Mouse (Mus musculus) liver, embryonic 15.5 days (tissue): ENCODE results near the gene Gfod1. TPM values are rescaled to one million over a fixed set of nuclear protein-coding genes. Genes with fewer than 3 reads are reported as not detected.

Experiments
- ATAC-seq: fragments of 200-750 bp; cut with Nextera tagmentation; 2 replicates; pipeline ENCODE4 v1.8.0; 2017; ENCODE audit warnings: moderate number of reproducible peaks, mild to moderate bottlenecking, moderate library complexity; ENCODE audit not compliant: insufficient read depth
- H3K27ac ChIP-seq: fragments of 300-500 bp; sonication (generic); replicated peaks from 2 replicates; pipeline ENCODE4 v1.5.1; 2015; ENCODE audit warnings: mild to moderate bottlenecking, inconsistent platforms
- H3K27me3 ChIP-seq: fragments of 300-500 bp; sonication (generic); 2 replicates; pipeline ENCODE4 v1.6.1; 2015; ENCODE audit warnings: mild to moderate bottlenecking, inconsistent platforms
- H3K36me3 ChIP-seq: fragments of 300-500 bp; sonication (generic); replicated peaks from 2 replicates; pipeline ENCODE4 v1.6.1; 2015; ENCODE audit warnings: moderate library complexity, mild to moderate bottlenecking, inconsistent platforms
- H3K4me1 ChIP-seq: fragments of 300-500 bp; sonication (generic); replicated peaks from 2 replicates; pipeline ENCODE4 v1.6.1; 2015; ENCODE audit warnings: inconsistent platforms
- H3K4me2 ChIP-seq: fragments of 300-500 bp; sonication (generic); 2 replicates; pipeline ENCODE4 v1.6.1; 2015; ENCODE audit warnings: moderate library complexity, mild to moderate bottlenecking, inconsistent platforms
- H3K4me3 ChIP-seq: fragments of 300-500 bp; sonication (generic); replicated peaks from 2 replicates; pipeline ENCODE4 v1.5.1; 2015; ENCODE audit warnings: mild to moderate bottlenecking, inconsistent platforms
- H3K9ac ChIP-seq: fragments of 300-500 bp; sonication (generic); 2 replicates; pipeline ENCODE4 v1.6.1; 2015; ENCODE audit warnings: moderate library complexity, mild to moderate bottlenecking, inconsistent platforms
- H3K9me3 ChIP-seq: fragments of 300-500 bp; sonication (generic); replicated peaks from 2 replicates; pipeline ENCODE4 v1.6.1; 2016; ENCODE audit warnings: inconsistent platforms
- WGBS: fragments of 180-500 bp; shearing (Covaris S2); methylation state at CpG from one replicate; pipeline ENCODE4 v1.1.7; 2015; ENCODE audit warnings: mixed read lengths; ENCODE audit not compliant: insufficient replicate concordance; 5-methylcytosine and 5-hydroxymethylcytosine counted together
- polyA plus RNA-seq: library from polyadenylated mRNA; unstranded; fragments of >200 nt; fragmentation: Nextera tagmentation; extraction: Ambion mirVana; gene quantifications from 2 replicates; pipeline ENCODE4 v1.2.1, GENCODE M21; 2015

Gfod1 gene
- polyA plus RNA-seq, 1 experiment from 2014 or later: 0.24 TPM

DNA sequence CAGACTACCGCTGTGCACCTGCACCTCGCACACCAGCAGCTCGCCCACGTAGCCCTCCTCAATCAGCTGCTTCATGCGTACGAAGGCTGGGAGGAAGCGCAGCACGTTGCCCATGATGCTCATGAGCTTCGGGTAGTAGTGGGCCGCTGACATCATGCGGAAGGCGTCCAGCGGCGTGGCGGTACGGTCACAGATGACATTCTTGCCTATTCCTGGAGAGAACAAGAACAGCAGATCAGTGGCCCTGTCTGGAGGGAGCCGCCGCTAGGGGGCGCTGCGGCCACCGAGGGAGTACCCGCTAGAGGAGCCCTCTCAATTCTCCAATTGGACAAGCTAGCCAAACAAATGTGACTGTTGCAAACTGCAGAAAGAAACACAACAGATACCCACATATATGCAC, 102.9 kb downstream of the Gfod1 start:
- H3K27ac ChIP-seq: no peak overlapping the region
- H3K4me1 ChIP-seq: peaks cover 31% of the 10 kb centered on the region
- H3K4me3 ChIP-seq: no peak overlapping the region
- H3K9me3 ChIP-seq: no peaks in the 10 kb centered on the region
- no peak for ATAC-seq
- peaks cover 37% of the 10 kb centered on the region for H3K27me3 ChIP-seq
- H3K9ac ChIP-seq: no peak overlapping the region
- no peak overlapping the region for H3K4me2 ChIP-seq
- 50% methylated on average over 22 of the region's 22 CpGs for WGBS
- H3K36me3 ChIP-seq: no peaks in the 10 kb centered on the region

DNA sequence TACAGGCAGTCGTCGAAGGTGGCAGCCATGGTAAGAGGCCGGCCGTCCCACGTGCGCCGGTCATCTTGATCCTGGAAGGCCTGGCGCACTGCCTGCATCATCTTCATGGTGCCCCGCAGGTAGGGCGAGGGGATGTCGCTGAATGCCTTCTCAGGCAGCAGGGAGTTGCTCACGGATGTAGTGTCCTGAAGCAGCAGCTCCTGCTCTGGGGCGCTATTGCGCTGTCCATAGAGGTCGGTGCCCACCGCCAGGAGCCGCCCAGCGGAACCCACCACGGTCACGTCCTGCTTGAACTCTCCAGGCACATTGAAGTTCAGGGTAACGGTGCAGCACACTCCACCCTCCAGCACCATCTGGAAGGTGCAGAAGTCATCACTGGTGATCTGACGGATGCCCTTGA, 103.5 kb downstream of the Gfod1 start:
- no peak overlapping the region for H3K9ac ChIP-seq
- H3K4me2 ChIP-seq: no peak overlapping the region
- H3K27ac ChIP-seq: no peak overlapping the region
- ATAC-seq: no peak
- WGBS: 81% methylated on average over 22 of the region's 22 CpGs
- H3K9me3 ChIP-seq: no peaks in the 10 kb centered on the region
- peaks cover 34% of the 10 kb centered on the region for H3K4me1 ChIP-seq
- peaks cover 41% of the 10 kb centered on the region for H3K27me3 ChIP-seq
- H3K4me3 ChIP-seq: no peak overlapping the region
- H3K36me3 ChIP-seq: no peaks in the 10 kb centered on the region

DNA sequence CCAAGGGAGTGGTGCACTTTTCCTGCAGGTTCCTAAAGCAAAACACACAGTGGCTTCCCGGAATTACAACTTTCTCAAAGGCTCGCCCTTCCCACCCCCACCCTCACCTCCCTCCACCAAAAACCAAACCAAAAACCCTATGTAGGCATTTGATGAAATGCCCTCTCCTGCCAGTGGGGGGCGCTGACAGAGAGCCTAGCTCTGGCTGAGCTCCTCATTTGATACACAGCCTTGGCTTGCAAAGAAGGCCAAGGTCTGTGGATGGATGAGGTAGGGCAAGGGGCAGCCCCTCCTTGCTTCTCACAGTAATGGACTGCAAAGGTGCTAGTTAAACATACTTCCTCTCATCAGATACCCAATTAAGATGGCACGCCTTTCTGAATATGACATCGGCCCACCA, 104.2 kb downstream of the Gfod1 start:
- Histone ChIP-seq H3K27me3 (peaks cover 47% of the 10 kb centered on the region), H3K4me2 (no peak overlapping the region), H3K36me3 (no peaks in the 10 kb centered on the region), H3K27ac (no peak overlapping the region), H3K9ac (no peak overlapping the region), H3K4me3 (no peak overlapping the region), H3K9me3 (no peaks in the 10 kb centered on the region), H3K4me1 (peaks cover 34% of the 10 kb centered on the region)
- ATAC-seq: no peak
- WGBS: 49% methylated on average over 5 of the region's 5 CpGs

DNA sequence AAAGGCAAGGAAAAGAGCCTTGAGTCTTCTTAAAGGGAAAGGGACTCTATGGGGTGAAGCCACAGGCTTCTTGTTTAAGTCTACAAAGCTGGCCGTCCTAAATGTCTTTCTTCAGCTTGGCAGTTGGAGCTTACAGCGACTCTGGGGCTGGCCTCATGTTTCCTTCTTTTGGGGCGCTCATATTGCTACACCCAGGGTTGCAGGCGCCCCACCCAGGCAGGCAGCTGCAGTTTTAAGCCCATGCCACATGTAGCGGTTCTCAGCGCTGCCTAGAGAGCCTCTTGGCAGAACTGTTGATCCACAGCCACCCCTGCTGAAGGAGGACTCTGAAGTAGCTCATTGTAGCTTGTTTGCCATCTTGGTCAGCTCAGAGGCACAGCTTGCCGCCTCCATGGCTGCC, 104.7 kb downstream of the Gfod1 start:
- no peak overlapping the region for H3K27ac ChIP-seq
- H3K36me3 ChIP-seq: no peaks in the 10 kb centered on the region
- H3K4me1 ChIP-seq: peaks cover 34% of the 10 kb centered on the region
- H3K9me3 ChIP-seq: no peaks in the 10 kb centered on the region
- H3K4me2 ChIP-seq: no peak overlapping the region
- 61% methylated on average over 7 of the region's 7 CpGs for WGBS
- no peak overlapping the region for H3K9ac ChIP-seq
- no peak overlapping the region for H3K4me3 ChIP-seq
- ATAC-seq: no peak
- peaks cover 52% of the 10 kb centered on the region for H3K27me3 ChIP-seq

DNA sequence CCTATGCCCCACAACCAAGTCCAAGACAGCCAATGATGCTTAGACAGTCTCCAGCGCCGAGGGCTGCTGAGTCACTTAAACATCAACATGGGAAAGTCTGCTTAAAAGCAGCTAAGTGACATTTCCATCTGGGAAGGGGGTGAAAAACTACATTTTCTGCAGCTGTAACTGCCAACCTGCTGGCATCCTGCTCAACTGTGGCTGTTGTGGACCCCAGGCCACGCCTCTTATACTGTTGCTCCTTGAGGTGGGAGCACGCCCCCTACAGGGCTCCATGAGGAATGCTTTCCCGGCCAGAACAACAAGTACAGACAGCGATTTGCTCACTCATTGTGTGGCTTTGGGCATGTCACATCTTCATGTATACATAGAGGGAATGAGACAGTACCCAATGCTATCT, 106.8 kb downstream of the Gfod1 start:
- Histone ChIP-seq H3K9me3 (no peaks in the 10 kb centered on the region), H3K27ac (no peak overlapping the region), H3K4me1 (peaks cover 50% of the 10 kb centered on the region), H3K36me3 (no peaks in the 10 kb centered on the region), H3K4me2 (no peak overlapping the region), H3K4me3 (no peak overlapping the region), H3K27me3 (peaks cover 71% of the 10 kb centered on the region), H3K9ac (no peak overlapping the region)
- 49% methylated on average over 6 of the region's 6 CpGs for WGBS
- ATAC-seq: no peak

DNA sequence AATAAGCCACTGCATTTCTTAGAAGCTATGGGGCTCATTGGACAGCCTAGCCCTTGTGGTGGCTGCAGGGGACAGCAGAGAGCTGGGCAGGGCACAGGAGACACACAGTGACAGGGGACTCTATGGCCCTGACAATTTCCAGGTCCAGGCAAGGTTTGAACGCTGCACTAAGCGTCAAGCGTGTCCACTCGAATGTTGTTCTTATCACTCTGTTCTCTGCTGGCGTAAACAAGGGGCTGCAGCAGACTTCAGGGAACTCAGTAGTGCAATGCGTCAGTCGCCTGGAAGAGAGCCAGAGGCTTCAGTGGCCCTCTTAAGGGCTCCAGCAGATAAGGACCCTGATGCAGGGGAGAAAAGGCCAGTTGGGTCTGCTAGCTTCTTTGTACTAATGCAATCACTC, 108.0 kb downstream of the Gfod1 start:
- no peak overlapping the region for H3K4me2 ChIP-seq
- H3K9me3 ChIP-seq: no peaks in the 10 kb centered on the region
- no peak overlapping the region for H3K27ac ChIP-seq
- peaks cover 82% of the 10 kb centered on the region for H3K27me3 ChIP-seq
- peaks cover 57% of the 10 kb centered on the region for H3K4me1 ChIP-seq
- WGBS: 14% methylated on average over 7 of the region's 7 CpGs
- no peak overlapping the region for H3K9ac ChIP-seq
- H3K4me3 ChIP-seq: no peak overlapping the region
- no peaks in the 10 kb centered on the region for H3K36me3 ChIP-seq
- ATAC-seq: no peak

DNA sequence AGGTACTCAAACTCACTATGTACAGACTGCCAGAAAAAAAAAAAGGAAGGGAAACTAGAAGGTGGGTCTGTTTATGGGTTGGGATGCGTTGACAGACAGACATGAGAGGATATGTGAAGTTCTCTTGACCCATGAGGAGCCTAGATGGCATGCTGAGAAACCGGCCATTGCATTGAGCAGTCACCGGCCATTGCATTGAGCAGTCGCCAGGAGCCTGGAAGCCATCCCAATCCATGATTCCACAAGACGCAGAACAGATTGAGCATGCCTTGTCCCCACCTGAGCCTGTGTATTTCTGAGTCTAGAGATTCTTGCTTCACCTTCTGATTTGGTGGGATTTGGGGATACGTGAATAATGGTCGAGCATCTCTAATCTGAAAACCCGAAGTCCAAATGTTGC, 110.0 kb downstream of the Gfod1 start:
- Histone ChIP-seq H3K36me3 (no peaks in the 10 kb centered on the region), H3K27me3 (peaks cover 90% of the 10 kb centered on the region), H3K4me1 (peaks cover 47% of the 10 kb centered on the region), H3K9ac (no peak overlapping the region), H3K4me2 (no peak overlapping the region), H3K27ac (no peak overlapping the region), H3K4me3 (no peak overlapping the region), H3K9me3 (no peaks in the 10 kb centered on the region)
- WGBS: 73% methylated on average over 8 of the region's 8 CpGs
- no peak for ATAC-seq

DNA sequence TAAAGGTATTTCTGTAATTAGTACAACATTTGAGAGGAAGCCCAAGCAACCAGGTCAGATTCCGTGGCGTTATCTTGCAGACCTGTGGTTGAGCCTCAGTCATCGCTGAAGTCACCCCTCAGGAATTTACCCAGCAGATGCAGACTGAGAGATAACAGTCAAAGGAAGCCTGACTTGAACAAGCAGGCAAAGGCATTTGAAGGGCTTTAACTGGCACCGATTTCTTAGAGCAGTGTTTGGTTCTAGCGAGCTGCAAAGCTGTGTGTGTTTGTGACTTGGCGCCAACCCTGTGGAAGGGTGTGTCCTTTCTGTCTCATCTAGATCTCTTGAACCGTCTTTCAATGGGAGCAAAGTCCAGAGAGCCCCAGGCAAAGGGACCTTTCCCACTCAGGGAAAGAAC, 110.7 kb downstream of the Gfod1 start:
- ATAC-seq: peak; percentile 67
- Histone ChIP-seq H3K27me3 (peaks cover 88% of the 10 kb centered on the region), H3K9ac (no peak overlapping the region), H3K4me1 (peaks cover 47% of the 10 kb centered on the region), H3K9me3 (no peaks in the 10 kb centered on the region), H3K4me2 (0 out of 2 replicates have a peak overlapping the region, but pooled peaks have one; percentile 2), H3K4me3 (no peak overlapping the region), H3K27ac (no peak overlapping the region), H3K36me3 (no peaks in the 10 kb centered on the region)
- 3% methylated on average over 7 of the region's 7 CpGs for WGBS

DNA sequence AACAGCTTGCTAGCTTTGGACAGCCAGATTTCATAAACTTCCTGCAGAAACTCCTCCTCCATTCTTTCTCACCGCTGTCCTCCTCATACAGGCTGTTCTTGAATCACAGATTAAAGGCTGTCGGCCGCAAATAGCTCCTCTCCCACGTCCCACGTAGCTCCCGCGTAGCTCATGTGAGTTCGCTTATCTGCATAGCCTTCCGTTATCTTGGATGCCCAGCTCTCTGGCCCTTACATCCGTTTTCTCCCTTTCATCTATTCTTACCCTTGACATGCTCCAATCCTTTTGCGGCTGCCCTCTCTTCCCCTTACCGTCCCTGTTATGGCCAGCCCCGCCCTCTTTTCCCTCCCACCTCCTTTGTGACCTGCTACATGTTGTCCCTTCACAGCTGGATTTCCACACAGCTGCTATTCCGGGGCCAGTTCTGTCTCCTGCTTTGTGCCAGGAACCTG, 112.2 kb downstream of the Gfod1 start:
- Histone ChIP-seq H3K36me3 (no peaks in the 10 kb centered on the region), H3K9ac (peak overlapping the region; percentile 10; the same call in 1 of the 2 replicates), H3K4me1 (peaks cover 45% of the 10 kb centered on the region), H3K4me3 (no peak overlapping the region; the same call in 1 of the 2 replicates), H3K27ac (peak overlapping the region; percentile 48; the same call in 1 of the 2 replicates), H3K9me3 (no peaks in the 10 kb centered on the region), H3K27me3 (peaks cover 82% of the 10 kb centered on the region), H3K4me2 (peak overlapping the region; percentile 49)
- WGBS: under 1% methylated on average over 14 of the region's 14 CpGs
- peak; percentile 73 for ATAC-seq

DNA sequence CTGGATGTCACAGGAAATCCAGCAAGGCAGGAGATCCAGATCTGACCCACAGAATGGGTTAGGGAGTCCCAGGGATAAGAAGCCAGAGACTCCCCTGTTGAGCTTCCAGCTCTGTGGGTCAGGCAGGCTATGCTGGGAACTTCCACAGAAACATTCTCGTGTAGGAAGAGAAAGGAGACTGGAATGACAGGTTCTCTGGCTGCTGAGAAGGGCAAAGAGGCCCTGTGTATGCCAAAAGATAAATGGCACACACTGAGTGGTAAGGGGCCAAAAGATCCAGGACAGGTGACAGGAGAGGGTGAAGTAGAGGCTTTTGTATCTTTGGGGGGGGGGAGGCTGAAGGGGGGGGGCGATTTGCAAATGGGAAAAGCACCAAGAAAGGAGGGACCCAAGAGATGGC, 112.7 kb downstream of the Gfod1 start:
- no peaks in the 10 kb centered on the region for H3K9me3 ChIP-seq
- WGBS: 2% methylated on average over 2 of the region's 2 CpGs
- H3K27me3 ChIP-seq: peaks cover 80% of the 10 kb centered on the region
- peak overlapping the region; percentile 49 for H3K4me2 ChIP-seq
- ATAC-seq: no peak
- H3K4me3 ChIP-seq: no peak overlapping the region; the same call in 1 of the 2 replicates
- H3K4me1 ChIP-seq: peaks cover 40% of the 10 kb centered on the region
- no peak overlapping the region for H3K27ac ChIP-seq
- H3K36me3 ChIP-seq: no peaks in the 10 kb centered on the region
- H3K9ac ChIP-seq: peak overlapping the region; percentile 10; the same call in 1 of the 2 replicates

DNA sequence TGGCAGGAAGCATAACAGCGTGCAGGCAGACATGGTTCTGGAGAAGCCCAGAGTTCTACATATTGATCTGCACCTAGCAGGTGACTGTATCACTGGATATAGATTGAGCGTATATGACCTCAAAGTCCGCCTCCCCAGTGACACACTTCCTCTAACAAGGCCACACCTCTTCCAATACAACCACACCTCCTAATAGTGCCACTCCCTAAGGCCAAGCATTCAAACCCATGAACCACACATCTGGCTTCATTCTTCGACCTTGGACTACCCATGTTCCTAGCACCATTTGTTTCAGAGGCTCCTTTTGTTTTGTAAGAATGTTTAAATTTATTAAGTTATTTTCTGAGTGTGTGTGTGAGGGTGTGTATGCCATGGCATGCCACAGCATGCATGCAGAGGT, 116.2 kb downstream of the Gfod1 start:
- peaks cover 30% of the 10 kb centered on the region for H3K4me1 ChIP-seq
- H3K9ac ChIP-seq: no peak overlapping the region
- H3K4me2 ChIP-seq: no peak overlapping the region
- ATAC-seq: no peak
- peaks cover 62% of the 10 kb centered on the region for H3K27me3 ChIP-seq
- WGBS: 79% methylated on average over 4 of the region's 4 CpGs
- H3K36me3 ChIP-seq: no peaks in the 10 kb centered on the region
- H3K9me3 ChIP-seq: no peaks in the 10 kb centered on the region
- no peak overlapping the region for H3K4me3 ChIP-seq
- H3K27ac ChIP-seq: no peak overlapping the region
